Mouse (Mus musculus) forebrain, embryonic 14.5 days (tissue): ENCODE measurements around the gene Dlx3. TPM values are rescaled to one million over a fixed set of nuclear protein-coding genes. Genes with fewer than 3 reads are reported as not detected.

Experiments used
- ATAC-seq: fragments of 200-750 bp; cut with Nextera tagmentation; 2 replicates; pipeline ENCODE4 v1.8.0; 2017; ENCODE audit warnings: mild to moderate bottlenecking, moderate library complexity
- DNase-seq: peaks from one replicate; pipeline ENCODE4 v3.0.0-alpha.2; 2015; ENCODE audit warnings: low spot score
- H3K27ac ChIP-seq: fragments of 300-500 bp; sonication (generic); 2 replicates; pipeline ENCODE4 v1.5.1; 2014; ENCODE audit warnings: low read depth, mild to moderate bottlenecking, control low read depth, low read length, moderate library complexity
- H3K27me3 ChIP-seq: fragments of 300-500 bp; sonication (generic); replicated peaks from 2 replicates; pipeline ENCODE4 v1.6.1; 2014; ENCODE audit warnings: low read length, control low read depth, mixed read lengths; ENCODE audit not compliant: control insufficient read depth, insufficient read depth
- H3K36me3 ChIP-seq: fragments of 300-500 bp; sonication (generic); 2 replicates; pipeline ENCODE4 v1.6.1; 2014; ENCODE audit warnings: low read length, control low read depth; ENCODE audit not compliant: control insufficient read depth, insufficient read depth
- H3K4me1 ChIP-seq: fragments of 300-500 bp; sonication (generic); 2 replicates; pipeline ENCODE4 v1.6.1; 2014; ENCODE audit warnings: antibody characterized with exemption, low read length, control low read depth; ENCODE audit not compliant: control insufficient read depth, insufficient read depth
- H3K4me2 ChIP-seq: fragments of 300-500 bp; sonication (generic); 2 replicates; pipeline ENCODE4 v1.6.1; 2014; ENCODE audit warnings: mild to moderate bottlenecking, control low read depth, low read length
- H3K4me3 ChIP-seq: fragments of 300-500 bp; sonication (generic); 2 replicates; pipeline ENCODE4 v1.5.1; 2014; ENCODE audit warnings: low read depth, low read length, control low read depth
- H3K9ac ChIP-seq: fragments of 300-500 bp; sonication (generic); 2 replicates; pipeline ENCODE4 v1.6.1; 2014; ENCODE audit warnings: mild to moderate bottlenecking, low read length, control low read depth, moderate library complexity
- H3K9me3 ChIP-seq: fragments of 300-500 bp; sonication (generic); replicated peaks from 2 replicates; pipeline ENCODE4 v1.6.1; 2016; ENCODE audit warnings: low read length, control low read depth, mixed read lengths; ENCODE audit not compliant: control insufficient read depth
- WGBS: fragments of 180-500 bp; shearing (Covaris S2); extraction: QIAGEN DNeasy Blood & Tissue Kit; methylation state at CpG from one replicate; pipeline ENCODE4 v1.1.7; 2014; 5-methylcytosine and 5-hydroxymethylcytosine counted together
- polyA plus RNA-seq: library from polyadenylated mRNA; unstranded; fragments of >200 nt; fragmentation: Nextera tagmentation; extraction: Ambion mirVana; gene quantifications from 2 replicates; pipeline ENCODE4 v1.2.1, GENCODE M21; 2014

The Dlx3 gene
- polyA plus RNA-seq, 1 experiment from 2014 or later, result not detected

DNA sequence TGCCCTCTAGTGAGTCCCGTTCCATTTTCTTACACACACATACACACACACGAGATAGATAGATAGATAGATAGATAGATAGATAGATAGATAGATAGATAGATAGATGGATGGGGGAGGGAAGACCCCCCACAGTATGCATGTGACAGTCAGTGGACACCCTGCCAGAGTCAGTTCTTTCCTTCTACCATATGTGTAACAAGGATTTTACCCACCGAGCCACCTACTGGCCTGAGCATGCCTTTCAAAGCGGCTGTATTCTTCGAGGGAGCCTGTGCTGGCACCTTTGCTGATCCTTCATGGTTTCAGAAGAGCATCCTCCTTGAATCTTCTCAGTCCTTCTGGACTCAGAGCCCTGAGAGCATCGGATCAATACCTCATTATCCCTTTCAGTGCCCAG, 22.0 kb upstream of the Dlx3 start:
- Histone ChIP-seq H3K4me3 (no peak overlapping the region), H3K9me3 (no peaks in the 10 kb centered on the region), H3K36me3 (no peaks in the 10 kb centered on the region), H3K4me1 (peaks cover 5% of the 10 kb centered on the region; the same call in 1 of the 2 replicates), H3K4me2 (no peak overlapping the region), H3K27ac (no peak overlapping the region), H3K9ac (no peak overlapping the region), H3K27me3 (no peaks in the 10 kb centered on the region)
- ATAC-seq, result no peak
- DNase-seq, result no peak
- WGBS, result 73% methylated on average over 6 of the region's 6 CpGs

DNA sequence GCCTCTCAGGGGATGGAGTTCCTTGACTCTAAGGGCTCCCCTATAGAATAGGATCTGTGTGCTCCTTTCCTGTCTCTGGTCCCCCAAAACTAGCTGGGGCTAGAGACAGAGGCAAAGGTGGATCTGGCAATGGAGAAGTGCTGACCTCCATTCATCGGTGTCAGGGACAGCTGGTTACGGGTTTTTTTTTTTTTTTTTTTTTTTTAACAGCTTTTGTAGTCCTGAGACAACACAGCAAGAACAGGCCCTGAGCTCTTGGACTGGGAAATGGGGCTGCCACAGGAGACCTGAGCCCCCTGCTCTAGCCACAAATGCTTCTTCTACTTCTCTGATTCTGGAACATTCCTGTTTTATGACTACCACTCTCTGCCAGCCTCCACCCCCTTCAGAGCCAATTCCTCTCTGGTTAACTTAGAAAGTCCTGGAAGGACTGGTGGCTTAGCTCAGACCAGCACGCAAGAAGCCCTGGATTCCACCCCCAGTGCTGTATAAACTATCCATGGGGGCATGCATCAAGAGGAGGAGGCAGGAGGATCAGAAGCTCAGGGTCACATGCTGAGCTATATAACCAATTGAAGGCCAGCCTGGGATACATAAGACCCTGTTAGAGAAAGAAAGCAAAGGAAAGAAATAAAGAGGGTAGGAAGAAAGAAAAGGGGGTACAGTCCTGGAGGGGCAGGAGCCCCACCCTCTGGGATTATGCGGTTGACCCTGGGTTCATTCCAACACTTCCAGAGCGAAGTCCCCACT, 21.4 kb upstream of the Dlx3 start:
- H3K9ac ChIP-seq, result no peak overlapping the region
- no peak overlapping the region for H3K4me3 ChIP-seq
- H3K27ac ChIP-seq, result no peak overlapping the region
- no peaks in the 10 kb centered on the region for H3K27me3 ChIP-seq
- WGBS, result 77% methylated on average over 5 of the region's 5 CpGs
- H3K4me1 ChIP-seq, result peaks cover 5% of the 10 kb centered on the region; the same call in 1 of the 2 replicates
- no peaks in the 10 kb centered on the region for H3K9me3 ChIP-seq
- no peak overlapping the region for H3K4me2 ChIP-seq
- H3K36me3 ChIP-seq, result no peaks in the 10 kb centered on the region
- no peak for DNase-seq
- ATAC-seq, result no peak

DNA sequence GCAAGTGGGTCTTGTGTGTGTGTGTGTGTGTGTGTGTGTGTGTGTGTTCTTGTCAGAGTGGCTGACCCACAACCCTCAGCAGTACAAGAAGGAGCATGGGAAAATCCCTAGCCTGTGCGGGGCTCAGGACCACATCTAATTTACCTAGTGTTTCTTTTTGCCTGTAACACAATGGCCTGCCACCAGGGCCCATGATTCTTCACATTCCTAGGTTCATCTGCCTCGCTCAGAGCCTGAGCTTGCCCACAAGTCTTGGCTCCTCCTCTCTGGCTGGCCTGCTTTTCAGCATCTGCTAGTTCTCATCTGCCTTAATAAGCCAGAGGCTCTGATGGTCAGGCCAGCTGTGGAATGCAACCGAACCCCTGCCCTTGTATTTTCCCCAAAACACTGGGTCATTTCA, 19.5 kb upstream of the Dlx3 start:
- DNase-seq (no peak), ATAC-seq (no peak)
- no peak overlapping the region for H3K4me3 ChIP-seq
- no peaks in the 10 kb centered on the region for H3K36me3 ChIP-seq
- H3K27me3 ChIP-seq, result no peaks in the 10 kb centered on the region
- H3K9ac ChIP-seq, result no peak overlapping the region
- no peak overlapping the region for H3K4me2 ChIP-seq
- 39% methylated on average over 3 of the region's 3 CpGs for WGBS
- H3K9me3 ChIP-seq, result no peaks in the 10 kb centered on the region
- peaks cover 5% of the 10 kb centered on the region; the same call in 1 of the 2 replicates for H3K4me1 ChIP-seq
- H3K27ac ChIP-seq, result no peak overlapping the region

DNA sequence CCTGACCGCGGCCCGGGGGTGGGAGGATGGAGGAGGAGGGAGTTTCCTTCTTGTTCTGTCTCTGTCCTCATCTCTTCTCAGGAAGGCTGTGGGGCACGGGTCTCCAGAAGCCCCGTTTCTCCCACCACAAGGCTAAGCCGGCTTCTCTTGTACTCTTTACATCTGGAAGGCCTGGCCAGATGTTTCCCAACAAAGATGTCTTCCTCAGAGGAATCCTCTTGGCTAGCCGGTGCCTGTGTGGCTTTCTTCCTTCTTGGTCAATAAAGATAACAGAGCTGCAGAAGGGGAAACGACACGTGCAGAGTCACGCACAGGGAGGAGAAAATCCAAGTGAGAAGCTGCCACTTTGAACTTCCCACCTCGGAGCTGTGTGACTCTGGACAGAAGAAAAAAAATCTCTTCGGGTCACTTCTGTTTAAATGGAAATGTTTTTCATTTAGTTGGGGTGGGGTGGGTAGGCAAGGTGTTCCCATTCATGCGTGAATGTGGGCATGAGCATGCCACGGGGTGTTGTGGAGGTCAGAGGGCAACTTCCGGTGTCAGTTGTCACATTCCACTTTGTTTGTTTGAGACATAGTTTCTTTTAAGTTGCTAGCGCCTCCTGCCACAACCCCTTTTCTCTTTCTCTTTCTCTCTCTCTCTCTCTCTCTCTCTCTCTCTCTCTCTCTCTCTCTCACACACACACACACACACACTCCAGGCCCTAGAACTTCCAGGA, 18.7 kb upstream of the Dlx3 start:
- Histone ChIP-seq H3K27me3 (no peaks in the 10 kb centered on the region), H3K27ac (no peak overlapping the region), H3K4me2 (no peak overlapping the region), H3K4me3 (no peak overlapping the region), H3K36me3 (no peaks in the 10 kb centered on the region), H3K9me3 (no peaks in the 10 kb centered on the region), H3K9ac (no peak overlapping the region), H3K4me1 (peaks cover 9% of the 10 kb centered on the region)
- 57% methylated on average over 16 of the region's 16 CpGs for WGBS
- no peak for DNase-seq
- ATAC-seq, result no peak

DNA sequence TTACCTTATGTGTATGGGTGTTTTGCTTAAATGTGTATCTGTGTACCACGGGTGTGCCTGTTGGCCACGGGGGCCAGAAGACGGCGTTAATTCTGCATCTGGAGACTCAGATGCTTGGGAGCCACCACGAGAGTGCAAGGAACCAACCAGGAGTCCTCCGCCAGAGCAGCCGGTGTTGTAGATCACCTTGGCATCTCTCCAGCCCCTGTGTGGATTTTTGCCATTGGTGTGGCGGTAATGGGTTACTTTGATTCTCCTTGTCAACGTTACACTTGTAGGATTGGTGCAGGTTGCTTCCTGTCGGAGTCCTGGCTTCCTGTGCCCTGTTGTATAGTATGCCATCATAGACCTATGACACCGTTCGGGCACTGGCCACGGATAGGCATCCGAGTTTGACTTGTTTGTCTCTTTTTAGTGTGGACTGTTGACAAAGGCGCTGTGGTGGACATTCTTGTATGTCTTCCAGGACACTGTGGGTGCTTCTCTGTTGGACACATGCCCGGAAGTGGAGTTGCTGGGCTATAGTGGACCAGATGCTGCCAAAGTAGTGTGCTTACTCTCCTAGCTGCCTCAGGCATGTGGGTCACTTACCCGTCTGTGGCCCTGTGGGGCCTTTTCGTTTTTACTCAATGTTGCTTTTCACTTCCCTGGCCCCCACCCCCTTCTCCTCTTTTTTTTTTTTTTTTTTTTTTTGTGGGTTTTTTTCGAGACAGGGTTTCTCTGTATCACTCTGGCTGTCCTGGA, 17.6 kb upstream of the Dlx3 start:
- no peaks in the 10 kb centered on the region for H3K36me3 ChIP-seq
- DNase-seq (no peak), ATAC-seq (no peak)
- H3K9me3 ChIP-seq, result no peaks in the 10 kb centered on the region
- H3K4me1 ChIP-seq, result peaks cover 9% of the 10 kb centered on the region
- 91% methylated on average over 19 of the region's 19 CpGs for WGBS
- H3K9ac ChIP-seq, result no peak overlapping the region
- no peaks in the 10 kb centered on the region for H3K27me3 ChIP-seq
- H3K4me3 ChIP-seq, result no peak overlapping the region
- H3K4me2 ChIP-seq, result no peak overlapping the region
- no peak overlapping the region for H3K27ac ChIP-seq

DNA sequence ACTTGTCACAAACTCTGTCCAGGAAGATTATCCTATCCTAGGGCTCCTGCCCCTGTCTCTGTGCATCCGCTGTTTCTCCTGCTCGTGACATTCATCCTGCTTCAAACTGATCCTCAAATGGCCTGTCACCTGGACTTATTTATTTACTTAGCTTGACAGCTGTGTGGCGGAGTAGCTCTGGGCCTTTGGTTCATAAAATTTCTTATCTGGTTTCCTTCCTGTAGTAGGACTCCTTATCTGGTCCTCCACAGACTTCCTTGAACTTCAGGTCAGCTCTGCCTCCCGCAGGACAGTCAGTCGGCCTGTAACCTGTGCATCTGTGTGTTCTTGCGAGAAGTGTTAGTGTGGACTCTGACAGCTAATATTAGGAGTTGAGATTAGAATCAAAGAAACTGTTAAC, 15.7 kb upstream of the Dlx3 start:
- Histone ChIP-seq H3K4me1 (peaks cover 9% of the 10 kb centered on the region), H3K4me3 (no peak overlapping the region), H3K27ac (no peak overlapping the region), H3K9ac (no peak overlapping the region), H3K36me3 (no peaks in the 10 kb centered on the region), H3K27me3 (0 out of 2 replicates have a peak, but pooled peaks cover under 1% of the 10 kb centered on the region), H3K9me3 (no peaks in the 10 kb centered on the region), H3K4me2 (no peak overlapping the region)
- WGBS, result 88% methylated on average over 6 of the region's 6 CpGs
- DNase-seq, result no peak
- no peak for ATAC-seq

DNA sequence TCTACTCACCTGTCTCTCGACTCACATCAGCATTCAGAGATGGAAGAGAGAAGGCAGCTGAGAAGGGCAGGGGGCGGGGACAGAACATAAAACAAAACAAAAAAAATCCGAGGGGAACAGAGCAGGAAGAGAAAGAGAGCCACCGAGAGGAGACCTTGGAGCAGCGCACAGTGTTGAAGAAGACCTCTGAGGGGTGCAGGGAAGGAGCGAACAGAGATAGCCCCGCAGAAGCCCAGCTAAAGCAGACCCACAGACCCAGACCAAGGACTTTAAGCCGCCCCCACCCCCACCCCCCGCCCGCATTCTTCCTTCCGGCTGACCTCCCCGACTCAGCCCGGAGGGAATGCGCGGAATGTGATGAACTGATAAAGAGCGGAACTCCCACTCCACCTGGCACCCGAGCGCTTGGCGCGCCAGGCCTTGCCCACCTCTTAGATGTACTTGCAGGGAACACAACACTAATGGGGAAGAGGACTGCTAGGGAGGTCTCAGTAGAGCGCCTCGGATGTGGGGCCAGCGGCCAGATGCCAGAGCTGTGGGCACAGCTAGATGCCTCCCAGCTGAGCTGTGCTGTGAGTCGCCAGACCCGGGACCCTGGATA, 14.5 kb upstream of the Dlx3 start:
- H3K4me2 ChIP-seq, result peak overlapping the region; percentile 28; the same call in 1 of the 2 replicates
- H3K36me3 ChIP-seq, result no peaks in the 10 kb centered on the region
- H3K9ac ChIP-seq, result no peak overlapping the region
- ATAC-seq (no peak), DNase-seq (no peak)
- H3K27ac ChIP-seq, result no peak overlapping the region
- no peak overlapping the region for H3K4me3 ChIP-seq
- WGBS, result 2% methylated on average over 25 of the region's 25 CpGs
- 0 out of 2 replicates have a peak, but pooled peaks cover 4% of the 10 kb centered on the region for H3K27me3 ChIP-seq
- H3K4me1 ChIP-seq, result peaks cover 9% of the 10 kb centered on the region
- H3K9me3 ChIP-seq, result no peaks in the 10 kb centered on the region

DNA sequence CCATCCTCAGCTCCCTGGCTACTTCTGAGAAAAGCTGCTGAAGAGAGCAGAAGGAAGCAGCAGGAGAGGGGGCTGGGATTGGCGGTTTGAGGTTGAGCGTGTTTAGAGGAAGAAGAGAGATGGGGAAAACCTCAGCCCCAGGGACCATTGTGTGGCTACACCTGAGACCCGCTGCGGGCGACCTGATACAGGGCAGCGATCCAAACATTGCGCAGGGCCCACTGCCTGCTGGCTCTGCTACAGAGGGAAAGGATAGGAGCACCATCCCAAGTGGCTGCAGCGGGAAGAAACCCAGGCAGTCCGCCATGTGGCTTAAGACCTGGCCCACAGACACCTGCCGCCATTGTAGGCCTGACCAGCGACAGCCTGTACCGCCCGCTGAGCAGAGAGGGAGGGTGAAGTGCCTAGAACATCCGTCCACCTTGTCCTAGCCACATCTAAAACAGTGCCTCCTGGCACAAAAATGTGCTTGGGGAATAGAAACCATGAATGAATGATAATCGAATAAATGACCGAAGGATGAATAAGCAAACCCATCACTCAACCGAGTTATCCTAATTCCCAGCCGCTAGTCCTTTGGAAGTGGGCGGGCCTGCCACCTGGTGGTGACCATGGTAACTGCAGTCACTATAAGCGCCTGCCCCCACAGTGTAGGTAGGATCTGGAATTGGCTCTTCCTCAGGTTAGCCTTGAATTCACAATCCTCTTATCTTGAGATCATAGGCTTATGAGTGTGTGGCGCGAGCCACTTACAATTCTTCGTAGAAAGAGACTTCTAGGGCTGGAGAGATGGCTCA, 13.3 kb upstream of the Dlx3 start:
- WGBS, result 35% methylated on average over 23 of the region's 23 CpGs
- H3K4me1 ChIP-seq, result peaks cover 9% of the 10 kb centered on the region
- ATAC-seq, result peak; percentile 81
- 0 out of 2 replicates have a peak, but pooled peaks cover 4% of the 10 kb centered on the region for H3K27me3 ChIP-seq
- 0 out of 2 replicates have a peak overlapping the region, but pooled peaks have one; percentile 14 for H3K4me2 ChIP-seq
- no peak overlapping the region for H3K9ac ChIP-seq
- peak; percentile 83 for DNase-seq
- H3K27ac ChIP-seq, result no peak overlapping the region
- no peaks in the 10 kb centered on the region for H3K9me3 ChIP-seq
- H3K36me3 ChIP-seq, result no peaks in the 10 kb centered on the region
- H3K4me3 ChIP-seq, result no peak overlapping the region
